Mouse (Mus musculus) cerebellum, adult 2 months (tissue): ENCODE measurements around the gene Trmt2a.

ENCODE experiments used
- CTCF ChIP-seq: fragments of 200-500 bp; IDR thresholded peaks from 2 replicates; pipeline ENCODE4 v1.5.1; 2011; ENCODE audit warnings: low read depth, mild to moderate bottlenecking, control low read depth, low read length, moderate library complexity, borderline replicate concordance; ENCODE audit not compliant: insufficient read depth
- POLR2A ChIP-seq: fragments of 200-500 bp; IDR thresholded peaks from 2 replicates; pipeline ENCODE4 v1.6.1; 2011; ENCODE audit warnings: low read length, control low read depth, borderline replicate concordance; ENCODE audit not compliant: insufficient read depth

DNA sequence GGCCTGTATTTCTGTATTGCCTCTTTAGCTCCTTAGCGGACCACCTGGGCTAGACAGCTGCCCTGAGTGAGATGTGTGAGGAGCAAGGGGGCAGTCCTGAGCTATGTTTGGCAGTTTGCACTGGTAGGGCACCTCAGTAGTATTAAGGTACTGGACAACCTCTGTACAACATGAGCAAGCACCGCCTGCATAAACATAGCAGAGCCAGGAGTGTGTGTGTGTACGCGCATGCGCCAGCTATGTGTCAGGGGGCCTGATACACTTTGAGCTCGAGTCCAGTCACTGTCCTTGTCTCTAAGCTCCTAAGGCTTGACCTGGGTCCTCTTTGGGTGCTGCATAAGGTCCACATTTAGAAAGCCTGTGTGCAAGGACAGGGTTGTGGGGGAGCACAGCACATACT, 17.9 kb upstream of the Trmt2a start:
- no peak for TF ChIP-seq CTCF
- TF ChIP-seq POLR2A, result no peak
